Mouse (Mus musculus): ENCODE results near the gene Tdrkh. TPM values are rescaled to one million over a fixed set of nuclear protein-coding genes. Genes with fewer than 3 reads are reported as not detected.

The Tdrkh gene
- polyA plus RNA-seq, 1 experiment, result 24.3 TPM

DNA sequence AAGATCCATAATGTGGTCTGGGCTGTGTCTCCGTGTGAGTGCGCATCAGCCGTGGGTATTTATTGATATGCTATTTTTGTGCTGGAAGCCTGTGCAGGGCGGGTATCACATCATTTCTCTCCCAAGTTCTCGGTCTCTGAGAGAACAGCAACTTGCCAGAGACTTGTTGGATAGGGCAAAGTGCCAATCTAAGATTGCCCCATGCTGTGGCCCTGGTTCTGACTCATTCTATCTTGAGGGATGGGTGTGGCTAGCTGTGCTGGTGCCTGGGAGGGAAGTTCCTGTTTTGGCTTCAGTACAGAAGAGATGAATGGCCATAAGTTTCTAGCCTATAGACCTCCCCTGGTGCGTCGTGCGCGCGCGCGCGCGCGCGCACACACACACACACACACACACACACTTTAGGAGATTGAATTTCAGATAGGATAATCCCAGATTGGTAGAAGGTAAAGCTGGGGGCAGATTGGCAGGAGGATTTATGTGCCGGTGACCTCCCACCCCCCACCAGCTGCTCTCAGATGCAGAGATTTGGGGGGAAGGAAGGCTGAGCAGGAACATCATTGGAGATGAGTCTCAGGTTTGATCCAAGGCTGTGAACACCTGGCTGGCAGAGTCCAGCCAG, 69.8 kb downstream of the Tdrkh start:
- H3K4me3 ChIP-seq (ENCODE audit: insufficient read depth, low read depth, low read length), result no peak overlapping the region
- H3K27ac ChIP-seq (replicated peaks; ENCODE audit: low read depth, low read length), result no peak overlapping the region
- no peaks in the 10 kb centered on the region for H3K4me1 ChIP-seq (ENCODE audit: control insufficient read depth, insufficient read depth, insufficient read length, low read length)

DNA sequence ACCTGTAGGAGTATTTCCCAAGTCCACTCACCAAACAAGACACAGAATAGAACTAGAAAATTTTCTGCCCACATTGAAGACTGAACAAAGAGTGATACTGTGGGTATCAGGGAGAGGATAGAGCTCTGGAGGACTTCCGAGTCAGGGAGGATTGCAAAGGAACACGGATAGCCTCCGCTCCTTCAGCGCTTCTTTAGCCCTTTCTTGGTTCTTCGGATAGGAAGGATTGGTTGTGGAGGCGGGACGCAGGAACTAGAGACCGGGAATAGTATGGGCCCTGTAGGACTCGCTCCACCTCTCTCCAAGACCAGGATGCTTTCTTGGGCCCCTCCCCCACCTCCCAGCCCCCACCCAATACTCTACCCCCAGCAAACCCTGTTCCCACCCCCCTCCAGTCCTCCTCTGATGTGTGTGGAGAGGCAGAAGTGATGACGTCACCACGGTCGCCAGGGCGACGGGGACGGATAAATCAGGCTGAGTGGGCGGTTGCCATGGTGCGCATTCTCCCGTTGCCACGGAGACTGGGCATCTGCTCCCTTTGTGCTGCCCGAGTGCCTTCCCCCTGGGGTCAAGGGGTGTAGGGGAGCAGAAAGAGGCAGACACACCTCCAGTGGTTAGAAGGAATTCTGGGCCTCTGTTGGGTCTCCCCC, 70.8 kb downstream of the Tdrkh start:
- Histone ChIP-seq H3K4me3 (ENCODE audit: insufficient read depth, low read depth, low read length) (no peak overlapping the region), H3K4me1 (ENCODE audit: control insufficient read depth, insufficient read depth, insufficient read length, low read length) (no peaks in the 10 kb centered on the region), H3K27ac (replicated peaks; ENCODE audit: low read depth, low read length) (no peak overlapping the region)

Other genes starting within 250 kb of the Tdrkh start
- gene Gm10696, start 235.1 kb upstream of the Tdrkh start, polyA plus RNA-seq (2012; ENCODE audit: insufficient read depth, insufficient read length, missing spikeins), result not detected in 2 replicates
- gene Gm5286, start 216.6 kb upstream of the Tdrkh start, polyA plus RNA-seq (2012; ENCODE audit: insufficient read depth, insufficient read length, missing spikeins), result not detected in 2 replicates
- gene Gm4778, start 149.2 kb upstream of the Tdrkh start, polyA plus RNA-seq (2012; ENCODE audit: insufficient read depth, insufficient read length, missing spikeins), result not detected in 2 replicates
- 20.7 and 24.0 TPM in 2 replicates for gene Them4, start 103.2 kb upstream of the Tdrkh start, polyA plus RNA-seq (2012; ENCODE audit: insufficient read depth, insufficient read length, missing spikeins)
- not detected in 2 replicates for gene Them5, start 71.2 kb upstream of the Tdrkh start, polyA plus RNA-seq (2012; ENCODE audit: insufficient read depth, insufficient read length, missing spikeins)
- gene C2cd4d, start 50.8 kb upstream of the Tdrkh start, polyA plus RNA-seq (2012; ENCODE audit: insufficient read depth, insufficient read length, missing spikeins), result 0.88 TPM in 1 of 2 replicates, not detected in the other
- 40.2 and 47.9 TPM in 2 replicates for gene Rorc, start 40.5 kb upstream of the Tdrkh start, polyA plus RNA-seq (2012; ENCODE audit: insufficient read depth, insufficient read length, missing spikeins)
- 0.28 and 0.71 TPM in 2 replicates for gene Lingo4, start 14.8 kb upstream of the Tdrkh start, polyA plus RNA-seq (2012; ENCODE audit: insufficient read depth, insufficient read length, missing spikeins)
- gene Mrpl9, start 30.0 kb downstream of the Tdrkh start, polyA plus RNA-seq (2012; ENCODE audit: insufficient read depth, insufficient read length, missing spikeins), result 86.4 and 105 TPM in 2 replicates
- gene Oaz3, start 30.6 kb downstream of the Tdrkh start, polyA plus RNA-seq (2012; ENCODE audit: insufficient read depth, insufficient read length, missing spikeins), result not detected in 2 replicates
- not detected in 2 replicates for gene Celf3, start 65.0 kb downstream of the Tdrkh start, polyA plus RNA-seq (2012; ENCODE audit: insufficient read depth, insufficient read length, missing spikeins)
- not detected in 2 replicates for gene Riiad1, start 67.1 kb downstream of the Tdrkh start, polyA plus RNA-seq (2012; ENCODE audit: insufficient read depth, insufficient read length, missing spikeins)
- gene Snx27, start 169.4 kb downstream of the Tdrkh start, polyA plus RNA-seq (2012; ENCODE audit: insufficient read depth, insufficient read length, missing spikeins), result 12.9 and 23.1 TPM in 2 replicates
- not detected in 2 replicates for gene Gm10972, start 229.8 kb downstream of the Tdrkh start, polyA plus RNA-seq (2012; ENCODE audit: insufficient read depth, insufficient read length, missing spikeins)
- gene Tuft1, start 245.6 kb downstream of the Tdrkh start, polyA plus RNA-seq (2012; ENCODE audit: insufficient read depth, insufficient read length, missing spikeins), result 0.42 and 0.79 TPM in 2 replicates

Data from brown adipose tissue, adult 24 weeks (tissue).